Mouse (Mus musculus): ENCODE results near the gene Rilpl1. TPM values are rescaled to one million over a fixed set of nuclear protein-coding genes. Genes with fewer than 3 reads are reported as not detected.

Rilpl1 gene
- polyA plus RNA-seq, 1 experiment from 2014 or later: 27.7 TPM

DNA sequence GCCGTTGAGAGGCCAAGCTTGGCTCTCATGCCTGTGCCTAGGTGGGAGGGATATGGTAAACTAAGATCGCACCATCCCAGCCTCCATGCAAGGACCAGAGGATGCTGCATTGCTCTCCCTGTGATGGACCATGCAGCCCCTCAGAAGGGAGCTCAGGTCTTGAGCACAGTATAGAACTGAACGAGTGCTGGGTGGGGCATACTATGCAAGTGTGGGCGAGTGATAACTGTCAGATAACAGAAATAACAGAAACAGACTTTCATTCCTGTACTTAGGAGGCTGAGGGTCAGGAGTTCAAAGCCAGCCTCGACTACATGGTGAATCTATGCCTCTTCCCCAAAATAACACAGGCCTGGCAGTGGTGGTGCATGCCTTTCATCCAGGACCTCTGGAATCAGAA, 3.8 kb upstream of the Rilpl1 start:
- no peaks in the 10 kb centered on the region for H3K27me3 ChIP-seq (ENCODE audit: control insufficient read depth, insufficient read depth, low read length)
- H3K9me3 ChIP-seq (replicated peaks; ENCODE audit: control insufficient read depth, low read length): no peaks in the 10 kb centered on the region
- WGBS: 41% methylated on average over 5 of the region's 5 CpGs
- H3K9ac ChIP-seq (ENCODE audit: low read length): no peak overlapping the region
- no peak overlapping the region for H3K4me3 ChIP-seq (ENCODE audit: low read length)
- ATAC-seq (replicated peaks; ENCODE audit: extremely low read depth, insufficient read depth, low FRiP score): no peak
- no peaks in the 10 kb centered on the region for H3K36me3 ChIP-seq (ENCODE audit: control insufficient read depth, insufficient read depth)
- no peak overlapping the region for H3K27ac ChIP-seq (ENCODE audit: low read length)
- peaks cover 22% of the 10 kb centered on the region for H3K4me1 ChIP-seq (ENCODE audit: control insufficient read depth, insufficient read depth, low read length)
- H3K4me2 ChIP-seq (ENCODE audit: low read depth, low read length): no peak overlapping the region

DNA sequence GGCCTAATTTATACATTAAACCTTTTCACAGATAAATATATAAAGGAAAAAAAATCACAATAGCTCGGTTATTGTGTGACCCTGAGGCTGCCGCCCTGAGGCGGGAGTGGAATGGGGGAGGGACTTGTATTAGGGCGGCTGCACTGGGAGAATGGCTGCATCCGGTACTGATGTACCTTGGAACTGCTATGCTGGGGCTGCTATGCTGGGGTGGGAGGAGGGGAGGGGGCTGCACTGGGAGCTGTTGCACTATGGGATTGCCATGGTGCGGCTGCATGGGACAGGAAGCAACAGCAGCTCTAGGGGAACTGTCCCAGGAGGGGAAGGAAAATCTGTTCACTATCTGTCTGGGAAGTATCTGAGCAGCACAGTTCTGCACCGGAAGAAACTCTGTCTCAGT, 1.3 kb upstream of the Rilpl1 start:
- Histone ChIP-seq H3K36me3 (ENCODE audit: control insufficient read depth, insufficient read depth) (no peaks in the 10 kb centered on the region), H3K27me3 (ENCODE audit: control insufficient read depth, insufficient read depth, low read length) (no peaks in the 10 kb centered on the region), H3K4me3 (ENCODE audit: low read length) (no peak overlapping the region), H3K9me3 (replicated peaks; ENCODE audit: control insufficient read depth, low read length) (no peaks in the 10 kb centered on the region), H3K4me1 (ENCODE audit: control insufficient read depth, insufficient read depth, low read length) (peaks cover 41% of the 10 kb centered on the region), H3K27ac (ENCODE audit: low read length) (peak overlapping the region; percentile 92), H3K9ac (ENCODE audit: low read length) (no peak overlapping the region), H3K4me2 (ENCODE audit: low read depth, low read length) (no peak overlapping the region)
- ATAC-seq (replicated peaks; ENCODE audit: extremely low read depth, insufficient read depth, low FRiP score): peak; percentile 8; the same call in 1 of the 2 replicates
- WGBS: 31% methylated on average over 7 of the region's 7 CpGs

DNA sequence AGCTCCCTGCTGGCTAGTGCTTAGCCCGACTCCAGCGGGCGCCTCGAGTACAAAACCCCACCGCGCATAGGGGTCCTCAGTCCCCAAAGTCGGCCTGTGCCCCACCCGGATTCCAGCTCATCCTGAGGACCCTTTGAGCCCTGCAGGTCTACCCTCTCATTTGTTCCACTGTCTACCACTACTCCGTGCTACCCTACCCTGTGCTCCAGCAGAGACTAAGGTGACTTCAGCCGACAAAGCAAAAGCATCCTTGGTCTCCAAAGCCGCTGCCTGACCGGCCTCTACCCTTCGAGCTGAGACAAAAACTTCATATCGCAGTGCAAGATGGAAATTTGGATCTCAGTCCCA, 366 bp upstream of the Rilpl1 start:
- H3K36me3 ChIP-seq (ENCODE audit: control insufficient read depth, insufficient read depth): no peaks in the 10 kb centered on the region
- H3K27me3 ChIP-seq (ENCODE audit: control insufficient read depth, insufficient read depth, low read length): no peaks in the 10 kb centered on the region
- H3K4me1 ChIP-seq (ENCODE audit: control insufficient read depth, insufficient read depth, low read length): peaks cover 34% of the 10 kb centered on the region
- H3K4me2 ChIP-seq (ENCODE audit: low read depth, low read length): peak overlapping the region; percentile 92
- ATAC-seq (replicated peaks; ENCODE audit: extremely low read depth, insufficient read depth, low FRiP score): 0 out of 2 replicates have a peak, but pooled peaks have one; percentile 17
- WGBS: 14% methylated on average over 14 of the region's 14 CpGs
- H3K9me3 ChIP-seq (replicated peaks; ENCODE audit: control insufficient read depth, low read length): no peaks in the 10 kb centered on the region
- peak overlapping the region; percentile 92 for H3K9ac ChIP-seq (ENCODE audit: low read length)
- H3K4me3 ChIP-seq (ENCODE audit: low read length): peak overlapping the region; percentile 86
- H3K27ac ChIP-seq (ENCODE audit: low read length): peak overlapping the region; percentile 92

DNA sequence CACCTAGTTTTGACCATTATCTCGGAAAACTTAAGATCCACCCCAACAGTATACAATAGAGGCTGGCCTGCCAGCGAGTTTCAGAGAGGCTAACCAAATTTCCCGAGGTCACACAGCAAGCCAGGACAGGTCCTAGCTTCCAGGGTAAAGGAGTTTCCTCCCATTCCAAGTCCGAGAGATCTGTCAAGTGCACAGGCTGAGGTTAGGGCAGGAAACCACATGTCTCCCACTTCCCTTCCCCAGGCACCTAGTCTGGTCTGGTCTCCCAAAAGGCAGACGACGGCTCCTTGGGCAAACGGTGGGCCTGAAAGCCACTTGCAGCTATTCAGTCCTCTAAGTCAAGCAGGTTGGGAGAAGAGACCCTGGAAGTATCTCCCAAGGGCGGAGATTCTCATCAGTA, 1.5 kb downstream of the Rilpl1 start:
- no peaks in the 10 kb centered on the region for H3K27me3 ChIP-seq (ENCODE audit: control insufficient read depth, insufficient read depth, low read length)
- no peaks in the 10 kb centered on the region for H3K36me3 ChIP-seq (ENCODE audit: control insufficient read depth, insufficient read depth)
- H3K4me2 ChIP-seq (ENCODE audit: low read depth, low read length): peak overlapping the region; percentile 92
- H3K4me3 ChIP-seq (ENCODE audit: low read length): peak overlapping the region; percentile 86
- H3K9ac ChIP-seq (ENCODE audit: low read length): peak overlapping the region; percentile 92
- H3K27ac ChIP-seq (ENCODE audit: low read length): peak overlapping the region; percentile 92
- H3K9me3 ChIP-seq (replicated peaks; ENCODE audit: control insufficient read depth, low read length): no peaks in the 10 kb centered on the region
- ATAC-seq (replicated peaks; ENCODE audit: extremely low read depth, insufficient read depth, low FRiP score): no peak
- H3K4me1 ChIP-seq (ENCODE audit: control insufficient read depth, insufficient read depth, low read length): peaks cover 33% of the 10 kb centered on the region
- 46% methylated on average over 8 of the region's 8 CpGs for WGBS

DNA sequence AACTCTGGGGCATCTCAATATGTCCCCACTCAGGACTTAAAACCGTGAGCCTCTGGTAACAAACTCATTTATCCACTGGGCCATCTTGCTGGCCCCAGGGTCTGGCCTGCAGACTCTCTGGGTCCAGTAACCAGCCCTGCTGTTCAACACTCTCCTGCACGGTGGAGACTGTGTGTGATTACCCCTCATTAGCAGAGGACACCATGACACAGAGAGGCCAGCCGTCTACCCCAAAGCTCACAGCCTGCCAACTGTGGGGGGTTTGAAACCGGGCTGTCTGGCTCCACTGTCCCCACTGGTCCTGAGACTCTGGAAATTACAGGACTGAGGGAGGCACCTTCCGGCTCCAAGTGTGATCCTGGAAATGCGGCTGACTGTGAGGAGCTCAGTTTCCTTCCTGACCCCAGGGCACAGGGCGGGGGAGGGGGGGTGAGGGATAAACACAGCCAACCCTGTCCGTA, 2.0 kb downstream of the Rilpl1 start:
- no peaks in the 10 kb centered on the region for H3K27me3 ChIP-seq (ENCODE audit: control insufficient read depth, insufficient read depth, low read length)
- peak overlapping the region; percentile 86 for H3K4me3 ChIP-seq (ENCODE audit: low read length)
- H3K4me1 ChIP-seq (ENCODE audit: control insufficient read depth, insufficient read depth, low read length): peaks cover 35% of the 10 kb centered on the region
- no peaks in the 10 kb centered on the region for H3K36me3 ChIP-seq (ENCODE audit: control insufficient read depth, insufficient read depth)
- peak overlapping the region; percentile 92 for H3K4me2 ChIP-seq (ENCODE audit: low read depth, low read length)
- peak overlapping the region; percentile 69 for H3K9ac ChIP-seq (ENCODE audit: low read length)
- peak overlapping the region; percentile 92 for H3K27ac ChIP-seq (ENCODE audit: low read length)
- WGBS: 26% methylated on average over 8 of the region's 8 CpGs
- no peaks in the 10 kb centered on the region for H3K9me3 ChIP-seq (replicated peaks; ENCODE audit: control insufficient read depth, low read length)
- ATAC-seq (replicated peaks; ENCODE audit: extremely low read depth, insufficient read depth, low FRiP score): no peak

DNA sequence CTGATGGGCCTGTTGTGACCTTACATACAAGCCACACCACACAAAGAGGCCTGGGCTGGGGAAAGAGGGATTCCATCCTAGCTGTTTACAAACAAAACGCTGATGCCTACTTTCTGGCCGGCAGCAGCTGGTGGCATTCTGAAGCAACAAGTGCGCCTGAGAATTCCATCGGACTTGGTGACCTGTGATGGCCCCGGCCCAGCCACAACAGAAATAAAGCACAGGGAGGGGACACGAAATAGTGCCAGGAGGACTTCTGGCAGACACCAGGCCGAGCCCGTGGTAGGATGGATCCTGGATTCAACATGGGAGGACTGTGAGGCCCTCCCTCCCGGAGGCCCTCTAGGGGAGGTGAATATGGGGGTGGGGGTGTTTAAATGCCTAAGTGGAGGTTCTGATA, 2.4 kb downstream of the Rilpl1 start:
- 22% methylated on average over 9 of the region's 9 CpGs for WGBS
- no peaks in the 10 kb centered on the region for H3K36me3 ChIP-seq (ENCODE audit: control insufficient read depth, insufficient read depth)
- peak overlapping the region; percentile 86 for H3K4me3 ChIP-seq (ENCODE audit: low read length)
- no peaks in the 10 kb centered on the region for H3K9me3 ChIP-seq (replicated peaks; ENCODE audit: control insufficient read depth, low read length)
- H3K27me3 ChIP-seq (ENCODE audit: control insufficient read depth, insufficient read depth, low read length): no peaks in the 10 kb centered on the region
- ATAC-seq (replicated peaks; ENCODE audit: extremely low read depth, insufficient read depth, low FRiP score): no peak
- H3K4me2 ChIP-seq (ENCODE audit: low read depth, low read length): peak overlapping the region; percentile 92
- H3K4me1 ChIP-seq (ENCODE audit: control insufficient read depth, insufficient read depth, low read length): peaks cover 35% of the 10 kb centered on the region
- peak overlapping the region; percentile 69 for H3K9ac ChIP-seq (ENCODE audit: low read length)
- H3K27ac ChIP-seq (ENCODE audit: low read length): peak overlapping the region; percentile 92

DNA sequence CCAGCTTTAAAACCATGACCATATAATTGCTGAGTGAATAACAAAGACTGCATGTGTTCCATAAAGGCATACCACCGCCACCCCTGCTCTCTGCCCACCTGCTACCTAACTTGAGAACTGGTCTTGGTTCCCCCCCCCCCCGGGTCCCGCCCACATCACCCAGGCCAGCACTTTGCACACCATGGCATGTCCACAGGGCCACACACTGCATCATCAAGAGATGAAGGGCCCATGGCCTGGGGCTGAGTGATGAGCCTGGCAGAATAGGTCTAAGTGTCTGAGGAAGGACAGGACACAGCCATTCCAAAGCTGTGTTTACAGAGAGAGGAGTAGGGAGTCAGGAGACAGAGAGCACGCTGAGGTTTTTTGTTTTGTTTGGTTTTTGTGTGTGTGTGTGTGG, 2.8 kb downstream of the Rilpl1 start:
- Histone ChIP-seq H3K36me3 (ENCODE audit: control insufficient read depth, insufficient read depth) (peaks cover 2% of the 10 kb centered on the region; the same call in 1 of the 2 replicates), H3K9ac (ENCODE audit: low read length) (peak overlapping the region; percentile 69), H3K27ac (ENCODE audit: low read length) (peak overlapping the region; percentile 92)

DNA sequence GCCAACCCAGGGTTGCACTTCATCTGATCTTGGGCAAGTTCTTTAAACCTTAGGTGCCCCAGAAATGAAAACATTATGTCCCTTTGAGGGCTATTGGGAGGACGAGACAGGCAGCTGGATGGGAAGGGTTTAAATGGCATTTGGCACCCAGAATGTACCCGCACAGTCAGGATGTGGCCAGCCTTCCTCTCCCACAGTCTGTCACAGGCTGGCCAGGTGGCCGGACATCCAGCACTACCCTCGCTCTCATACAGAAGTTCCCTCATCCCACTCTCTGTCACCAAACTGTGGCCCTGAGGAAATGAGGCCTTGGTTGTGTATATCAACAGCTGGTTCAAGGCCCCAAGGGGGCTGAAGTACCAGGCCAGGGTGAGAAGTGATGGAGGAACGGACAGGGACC, 6.2 kb downstream of the Rilpl1 start:
- peaks cover 22% of the 10 kb centered on the region for H3K4me1 ChIP-seq (ENCODE audit: control insufficient read depth, insufficient read depth, low read length)
- H3K36me3 ChIP-seq (ENCODE audit: control insufficient read depth, insufficient read depth): peaks cover 10% of the 10 kb centered on the region; the same call in 1 of the 2 replicates
- H3K27ac ChIP-seq (ENCODE audit: low read length): no peak overlapping the region
- H3K27me3 ChIP-seq (ENCODE audit: control insufficient read depth, insufficient read depth, low read length): no peaks in the 10 kb centered on the region
- H3K4me2 ChIP-seq (ENCODE audit: low read depth, low read length): no peak overlapping the region
- WGBS: 83% methylated on average over 5 of the region's 5 CpGs
- H3K9ac ChIP-seq (ENCODE audit: low read length): no peak overlapping the region
- ATAC-seq (replicated peaks; ENCODE audit: extremely low read depth, insufficient read depth, low FRiP score): no peak
- 0 out of 2 replicates have a peak, but pooled peaks cover 3% of the 10 kb centered on the region for H3K9me3 ChIP-seq (replicated peaks; ENCODE audit: control insufficient read depth, low read length)
- no peak overlapping the region for H3K4me3 ChIP-seq (ENCODE audit: low read length)

More for the DNA sequence above, 2.8 kb downstream of the Rilpl1 start:
- WGBS: 79% methylated on average over 4 of the region's 4 CpGs
- peak overlapping the region; percentile 92 for H3K4me2 ChIP-seq (ENCODE audit: low read depth, low read length)
- no peaks in the 10 kb centered on the region for H3K9me3 ChIP-seq (replicated peaks; ENCODE audit: control insufficient read depth, low read length)
- no peak for ATAC-seq (replicated peaks; ENCODE audit: extremely low read depth, insufficient read depth, low FRiP score)
- no peaks in the 10 kb centered on the region for H3K27me3 ChIP-seq (ENCODE audit: control insufficient read depth, insufficient read depth, low read length)
- H3K4me1 ChIP-seq (ENCODE audit: control insufficient read depth, insufficient read depth, low read length): peaks cover 35% of the 10 kb centered on the region
- H3K4me3 ChIP-seq (ENCODE audit: low read length): peak overlapping the region; percentile 86

DNA sequence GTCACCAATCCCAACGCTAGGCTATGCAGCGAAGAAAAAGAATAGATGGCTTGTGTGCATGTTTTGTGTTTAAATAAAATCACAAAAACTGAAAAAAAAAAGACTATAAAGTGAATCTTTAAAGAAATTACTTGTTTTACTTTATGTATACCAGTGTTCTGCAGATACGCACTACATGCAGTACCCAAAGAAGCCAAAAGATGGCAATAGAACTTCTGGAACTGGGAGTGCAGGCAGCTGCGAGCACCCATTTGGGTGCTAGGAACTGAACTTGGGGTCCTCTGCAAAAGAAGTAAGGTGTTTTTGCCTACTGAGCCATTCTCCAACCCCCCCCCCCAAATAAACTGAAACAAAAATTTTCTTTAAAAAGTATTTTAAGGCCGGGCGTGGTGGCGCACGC, 8.2 kb downstream of the Rilpl1 start:
- WGBS: 94% methylated on average over 8 of the region's 8 CpGs
- ATAC-seq (replicated peaks; ENCODE audit: extremely low read depth, insufficient read depth, low FRiP score): no peak
- Histone ChIP-seq H3K36me3 (ENCODE audit: control insufficient read depth, insufficient read depth) (peaks cover 12% of the 10 kb centered on the region; the same call in 1 of the 2 replicates), H3K9me3 (replicated peaks; ENCODE audit: control insufficient read depth, low read length) (0 out of 2 replicates have a peak, but pooled peaks cover 3% of the 10 kb centered on the region), H3K9ac (ENCODE audit: low read length) (no peak overlapping the region), H3K27me3 (ENCODE audit: control insufficient read depth, insufficient read depth, low read length) (no peaks in the 10 kb centered on the region), H3K4me2 (ENCODE audit: low read depth, low read length) (no peak overlapping the region), H3K4me1 (ENCODE audit: control insufficient read depth, insufficient read depth, low read length) (peaks cover 3% of the 10 kb centered on the region; the same call in 1 of the 2 replicates), H3K27ac (ENCODE audit: low read length) (no peak overlapping the region), H3K4me3 (ENCODE audit: low read length) (no peak overlapping the region)
